Mouse (Mus musculus) erythroblast, embryonic 14.5 days (primary cell): ENCODE measurements around the gene Tcp11l1.

Experiments
- GATA1 ChIP-seq: IDR thresholded peaks from 2 replicates; pipeline ENCODE4 v1.6.1; 2012; ENCODE audit warnings: low read length, inconsistent platforms, mixed read lengths
- TAL1 ChIP-seq: IDR thresholded peaks from 3 replicates; pipeline ENCODE4 v1.6.1; 2012; ENCODE audit warnings: low read length, inconsistent platforms, mixed read lengths

DNA sequence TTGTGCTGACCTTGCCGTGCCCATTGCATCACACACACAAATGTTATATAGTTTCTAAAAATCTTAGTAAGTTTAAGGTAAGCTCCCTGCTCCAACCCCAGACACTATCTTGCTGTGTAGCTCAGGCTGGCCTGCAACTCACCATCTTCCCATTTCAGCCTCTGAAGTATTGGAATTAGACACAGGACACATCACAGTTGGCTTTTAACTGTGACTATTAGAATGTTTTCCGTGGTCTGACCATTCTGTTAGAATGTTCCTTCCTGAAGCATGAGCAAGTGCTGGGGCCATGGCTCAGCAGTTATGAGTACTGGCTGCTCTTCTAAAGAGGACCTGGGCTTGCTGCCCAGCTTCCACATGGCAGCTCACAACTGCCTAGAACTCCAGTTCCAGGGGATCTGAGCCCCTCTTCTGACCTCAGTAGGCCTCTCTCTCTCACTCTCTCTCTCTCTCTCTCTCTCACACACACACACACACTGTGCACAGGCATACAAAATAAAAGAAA lies 5.3 kb upstream of the Tcp11l1 start:
- TF ChIP-seq GATA1 (no peak), TAL1 (no peak)
